Mouse (Mus musculus) megakaryocyte, embryonic 14.5 days (primary cell): ENCODE measurements around the gene Crispld2. TPM values are rescaled to one million over a fixed set of nuclear protein-coding genes. Genes with fewer than 3 reads are reported as not detected.

ENCODE experiments used
- H3K27me3 ChIP-seq: replicated peaks from 2 replicates; pipeline ENCODE3; 2012; ENCODE audit warnings: inconsistent platforms
- H3K36me3 ChIP-seq: replicated peaks from 2 replicates; pipeline ENCODE3; 2012; ENCODE audit warnings: low read length, inconsistent platforms, mixed read lengths
- H3K4me1 ChIP-seq: 2 replicates; pipeline ENCODE4 v1.6.1; 2012; ENCODE audit warnings: inconsistent platforms
- H3K4me3 ChIP-seq: replicated peaks from 2 replicates; pipeline ENCODE3; 2012; ENCODE audit warnings: moderate library complexity, mild to moderate bottlenecking, inconsistent platforms
- H3K9me3 ChIP-seq: 2 replicates; pipeline ENCODE4 v1.6.1; 2012; ENCODE audit warnings: inconsistent platforms
- FLI1 ChIP-seq: IDR thresholded peaks from 2 replicates; pipeline ENCODE4 v1.6.1; 2012; ENCODE audit warnings: low read length, inconsistent platforms, mixed read lengths
- GATA1 ChIP-seq: IDR thresholded peaks from 3 replicates; pipeline ENCODE4 v1.6.1; 2012; ENCODE audit warnings: mixed read lengths, low read length, inconsistent platforms, borderline replicate concordance
- polyA plus RNA-seq: library from polyadenylated mRNA; stranded (reverse); fragments of >175 nt; gene quantifications from 2 replicates; pipeline ENCODE4 v1.2.3, GENCODE M21; 2012; ENCODE audit warnings: low replicate concordance; ENCODE audit not compliant: insufficient read depth

The Crispld2 gene
- polyA plus RNA-seq, 1 experiment: 0.83 TPM

DNA sequence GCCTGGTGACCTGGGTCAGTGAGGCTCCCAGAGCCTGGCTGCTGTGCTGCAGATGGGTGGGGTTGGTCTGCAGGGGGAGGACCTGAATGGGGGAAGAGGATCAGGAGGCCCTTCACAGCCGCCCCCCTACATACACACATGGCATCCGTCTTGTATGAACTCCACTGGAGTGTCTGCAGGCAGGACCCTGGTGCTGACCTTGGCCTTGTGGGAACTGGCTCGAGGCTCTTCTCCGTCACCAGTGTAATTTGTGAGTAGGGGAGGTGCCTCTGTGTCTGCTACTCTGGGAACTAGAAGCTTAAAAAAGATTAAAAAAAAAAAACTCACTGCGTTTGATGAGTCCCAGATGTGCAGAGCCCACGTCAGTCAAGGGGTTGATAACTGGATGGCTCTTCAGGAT is 2.3 kb downstream of the Crispld2 start:
- TF ChIP-seq FLI1 (no peak), GATA1 (no peak)
- H3K9me3 ChIP-seq: no peaks in the 10 kb centered on the region
- H3K36me3 ChIP-seq: no peaks in the 10 kb centered on the region
- H3K27me3 ChIP-seq: peaks cover 84% of the 10 kb centered on the region
- H3K4me1 ChIP-seq: peaks cover 9% of the 10 kb centered on the region; the same call in 1 of the 2 replicates
- no peak overlapping the region for H3K4me3 ChIP-seq

DNA sequence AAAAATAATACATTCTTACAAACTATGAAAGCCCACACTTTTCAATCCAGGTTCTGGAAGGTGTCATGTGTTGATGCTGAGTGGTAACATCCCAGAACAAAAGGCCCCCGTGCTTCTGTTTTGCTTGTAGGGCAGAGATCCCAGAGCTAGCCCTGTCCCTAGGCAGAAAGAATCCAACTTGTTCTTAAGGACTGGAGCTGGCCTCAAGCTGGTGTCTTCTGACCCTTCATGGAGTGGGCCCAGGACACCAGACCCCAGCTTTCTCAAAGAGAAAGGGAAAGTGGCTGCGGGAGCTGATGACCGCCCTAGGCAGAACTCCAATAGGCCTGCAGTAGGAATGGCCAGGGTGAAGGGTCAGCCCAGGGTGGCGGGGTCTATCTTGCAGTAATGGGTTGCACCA is 5.0 kb downstream of the Crispld2 start:
- no peak for TF ChIP-seq GATA1
- TF ChIP-seq FLI1: no peak
- Histone ChIP-seq H3K4me1 (peaks cover 6% of the 10 kb centered on the region; the same call in 1 of the 2 replicates), H3K27me3 (peaks cover 69% of the 10 kb centered on the region), H3K9me3 (no peaks in the 10 kb centered on the region), H3K4me3 (no peak overlapping the region), H3K36me3 (no peaks in the 10 kb centered on the region)

DNA sequence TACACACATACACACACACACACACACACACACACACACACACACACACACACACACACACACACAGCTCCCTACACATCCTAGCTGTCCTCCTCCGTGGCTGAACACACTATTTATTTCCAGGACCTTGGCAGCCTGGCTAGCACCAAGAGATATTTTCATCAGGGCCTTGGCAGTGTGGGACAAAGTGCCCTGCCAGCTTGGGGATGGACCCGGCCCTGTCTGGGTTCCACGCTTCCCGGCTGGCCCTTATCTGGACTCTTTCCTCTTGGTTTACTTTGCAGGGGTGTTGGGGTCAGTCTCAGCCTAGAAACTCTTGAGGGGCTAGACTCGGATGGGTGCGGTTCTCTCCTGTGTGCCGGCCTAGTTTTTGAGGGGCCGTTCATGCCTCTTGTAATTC is 8.2 kb downstream of the Crispld2 start:
- Histone ChIP-seq H3K9me3 (no peaks in the 10 kb centered on the region), H3K4me3 (no peak overlapping the region), H3K4me1 (no peaks in the 10 kb centered on the region), H3K27me3 (peaks cover 63% of the 10 kb centered on the region), H3K36me3 (no peaks in the 10 kb centered on the region)
- TF ChIP-seq FLI1: no peak
- TF ChIP-seq GATA1: no peak

DNA sequence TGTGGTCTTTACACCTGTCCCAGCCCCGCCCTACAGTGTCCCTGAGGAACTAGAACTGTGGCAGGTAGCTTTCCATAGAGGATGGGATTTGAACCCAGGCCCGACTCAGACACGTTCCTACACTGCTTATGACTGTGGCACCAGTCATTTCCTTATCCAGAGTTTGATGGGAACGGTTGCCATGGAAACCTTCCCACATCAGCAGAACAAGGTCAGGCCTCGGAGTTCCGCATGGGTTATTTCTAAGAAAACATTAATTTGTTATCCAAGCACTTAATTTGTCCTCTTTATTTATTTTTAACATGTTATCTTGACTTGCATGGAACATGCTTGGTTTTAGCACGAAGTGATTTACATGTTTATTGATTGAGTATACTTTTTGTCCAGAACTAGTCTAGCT is 9.5 kb downstream of the Crispld2 start:
- H3K4me3 ChIP-seq: no peak overlapping the region
- TF ChIP-seq FLI1: no peak
- TF ChIP-seq GATA1: no peak
- no peaks in the 10 kb centered on the region for H3K36me3 ChIP-seq
- no peaks in the 10 kb centered on the region for H3K9me3 ChIP-seq
- no peaks in the 10 kb centered on the region for H3K4me1 ChIP-seq
- peaks cover 64% of the 10 kb centered on the region for H3K27me3 ChIP-seq

DNA sequence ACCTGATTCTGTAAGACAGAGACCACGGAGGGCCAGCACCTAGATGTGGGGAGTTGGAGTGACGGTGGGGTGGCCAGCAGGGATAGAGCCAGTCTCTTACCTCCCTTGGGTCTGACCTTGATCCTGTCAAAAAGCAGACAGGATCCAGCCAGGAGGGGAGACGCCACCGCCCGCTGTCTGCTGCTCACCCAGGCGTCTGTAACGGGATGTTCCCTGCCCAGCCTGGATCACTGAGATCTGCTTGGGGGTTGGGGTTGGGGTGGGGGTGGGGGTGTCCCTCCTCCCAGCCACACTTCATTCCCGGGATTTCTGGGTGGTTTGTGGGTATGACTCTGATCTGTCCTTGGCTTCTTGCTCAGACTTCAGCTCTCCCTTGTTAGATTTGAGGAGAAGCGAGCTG is 10.1 kb downstream of the Crispld2 start:
- peaks cover 66% of the 10 kb centered on the region for H3K27me3 ChIP-seq
- TF ChIP-seq FLI1: no peak
- TF ChIP-seq GATA1: no peak

DNA sequence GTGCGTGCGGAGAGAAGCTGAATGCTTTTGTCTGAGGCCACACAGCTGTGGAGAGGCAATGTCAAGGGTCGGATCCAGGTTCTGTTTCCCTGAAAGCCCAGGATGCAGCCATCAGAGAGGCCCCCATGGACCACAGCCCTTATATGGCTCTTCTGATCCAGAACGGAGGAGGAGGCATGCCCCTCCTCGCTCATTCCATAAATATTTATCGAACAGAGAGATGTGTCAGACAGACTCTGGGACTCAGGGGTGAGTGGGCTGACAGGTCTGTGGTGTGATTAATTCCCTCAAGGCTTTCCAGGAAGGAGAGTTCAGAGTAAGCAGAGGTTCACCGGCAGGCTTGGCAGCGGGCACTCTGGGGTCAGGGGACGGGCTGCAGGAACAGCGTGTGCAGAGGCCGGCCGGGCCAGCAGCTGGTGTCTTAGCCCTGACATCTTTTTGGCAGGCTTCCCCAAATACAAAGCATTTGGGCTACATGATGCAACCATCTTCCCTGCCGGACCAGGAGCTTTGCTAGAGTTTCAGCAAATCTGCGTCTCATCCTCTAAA is 12.0 kb downstream of the Crispld2 start:
- Histone ChIP-seq H3K36me3 (no peaks in the 10 kb centered on the region), H3K4me3 (no peak overlapping the region), H3K9me3 (no peaks in the 10 kb centered on the region), H3K4me1 (no peaks in the 10 kb centered on the region), H3K27me3 (peaks cover 59% of the 10 kb centered on the region)
- TF ChIP-seq GATA1 (no peak), FLI1 (no peak)

More for the DNA sequence above, 10.1 kb downstream of the Crispld2 start:
- no peaks in the 10 kb centered on the region for H3K4me1 ChIP-seq
- no peaks in the 10 kb centered on the region for H3K9me3 ChIP-seq
- H3K4me3 ChIP-seq: no peak overlapping the region
- H3K36me3 ChIP-seq: no peaks in the 10 kb centered on the region

DNA sequence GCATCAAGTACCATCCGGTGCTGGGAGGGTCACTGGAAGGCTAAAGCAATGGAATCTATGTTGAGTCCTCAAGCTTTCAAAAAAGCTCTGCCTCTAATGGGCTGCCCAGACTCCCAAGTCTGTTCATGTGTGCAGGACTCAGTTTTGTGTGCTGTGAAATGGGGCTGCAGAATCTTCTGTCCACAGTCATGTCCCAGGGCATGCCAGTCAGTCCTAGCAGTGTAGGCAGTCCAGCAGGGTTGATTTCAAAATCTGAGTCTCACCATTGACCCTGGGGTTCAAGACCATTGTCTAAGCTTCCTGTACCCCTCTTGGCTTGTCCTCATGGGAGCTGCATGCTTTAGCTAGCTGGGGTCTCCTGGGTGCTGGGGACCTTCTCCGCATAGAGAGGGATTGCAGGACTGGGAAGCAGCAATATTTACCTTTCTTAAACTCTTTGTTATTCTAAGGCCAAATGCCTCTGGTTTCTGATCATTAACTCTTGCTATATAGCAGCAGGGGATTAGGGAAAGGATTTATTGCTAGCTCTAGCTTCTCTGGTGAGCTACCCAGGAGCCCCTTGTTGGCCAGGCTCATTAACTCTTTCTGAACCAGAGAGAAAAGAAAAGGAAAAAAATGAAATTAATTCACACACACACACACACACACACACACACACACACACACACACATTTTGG is 12.6 kb downstream of the Crispld2 start:
- TF ChIP-seq FLI1 (no peak), GATA1 (no peak)
- Histone ChIP-seq H3K27me3 (peaks cover 64% of the 10 kb centered on the region), H3K4me1 (no peaks in the 10 kb centered on the region), H3K9me3 (no peaks in the 10 kb centered on the region), H3K4me3 (no peak overlapping the region), H3K36me3 (no peaks in the 10 kb centered on the region)

DNA sequence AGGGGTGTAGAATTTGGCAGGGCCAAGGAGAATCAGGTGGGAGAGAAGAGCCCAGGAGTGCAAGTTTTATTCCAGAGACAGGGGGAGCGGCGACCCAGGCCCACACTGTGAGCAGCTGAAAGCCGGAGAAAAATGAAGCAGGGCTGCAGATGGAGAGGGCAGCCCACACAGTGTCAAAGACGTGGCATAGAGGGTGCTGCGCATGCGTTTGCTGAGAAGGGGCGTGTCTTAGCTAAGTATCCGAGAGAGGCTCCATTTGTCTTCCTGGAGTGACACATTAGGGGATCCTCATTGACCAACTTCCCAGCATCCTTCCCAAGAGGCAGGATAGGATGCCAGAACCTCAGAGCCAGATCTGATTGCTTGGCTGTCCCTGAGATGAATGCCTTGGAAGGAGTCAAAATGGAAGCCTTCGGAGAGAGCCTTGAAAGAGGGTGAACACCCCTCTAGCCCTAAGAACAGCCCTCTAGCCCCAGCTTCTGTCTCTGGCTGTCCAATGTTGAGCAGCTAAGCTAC is 14.5 kb downstream of the Crispld2 start:
- no peaks in the 10 kb centered on the region for H3K9me3 ChIP-seq
- H3K36me3 ChIP-seq: no peaks in the 10 kb centered on the region
- no peaks in the 10 kb centered on the region for H3K4me1 ChIP-seq
- no peak overlapping the region for H3K4me3 ChIP-seq
- no peak for TF ChIP-seq FLI1
- no peak for TF ChIP-seq GATA1
- peaks cover 69% of the 10 kb centered on the region for H3K27me3 ChIP-seq

DNA sequence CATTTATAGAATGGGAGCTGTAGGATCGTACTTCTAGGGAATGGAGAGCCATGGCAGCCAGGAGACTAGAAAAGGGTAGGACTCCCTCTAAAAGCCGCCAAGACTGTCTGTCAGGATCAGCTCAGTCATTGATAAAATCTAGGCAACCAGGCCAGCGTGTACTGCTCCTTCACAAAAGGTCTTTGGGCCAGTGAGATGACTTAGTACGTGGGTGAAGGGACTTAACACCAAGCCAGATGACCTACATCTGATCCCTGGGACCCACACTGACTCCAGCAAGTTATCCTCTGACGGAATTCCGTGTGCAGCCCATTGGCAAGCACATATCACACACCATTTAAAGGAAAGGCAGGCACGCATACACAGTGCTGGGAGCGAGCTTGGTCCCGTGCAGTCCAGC is 14.9 kb downstream of the Crispld2 start:
- Histone ChIP-seq H3K4me1 (no peaks in the 10 kb centered on the region), H3K36me3 (no peaks in the 10 kb centered on the region), H3K4me3 (no peak overlapping the region), H3K9me3 (no peaks in the 10 kb centered on the region), H3K27me3 (peaks cover 73% of the 10 kb centered on the region)
- no peak for TF ChIP-seq GATA1
- TF ChIP-seq FLI1: no peak

DNA sequence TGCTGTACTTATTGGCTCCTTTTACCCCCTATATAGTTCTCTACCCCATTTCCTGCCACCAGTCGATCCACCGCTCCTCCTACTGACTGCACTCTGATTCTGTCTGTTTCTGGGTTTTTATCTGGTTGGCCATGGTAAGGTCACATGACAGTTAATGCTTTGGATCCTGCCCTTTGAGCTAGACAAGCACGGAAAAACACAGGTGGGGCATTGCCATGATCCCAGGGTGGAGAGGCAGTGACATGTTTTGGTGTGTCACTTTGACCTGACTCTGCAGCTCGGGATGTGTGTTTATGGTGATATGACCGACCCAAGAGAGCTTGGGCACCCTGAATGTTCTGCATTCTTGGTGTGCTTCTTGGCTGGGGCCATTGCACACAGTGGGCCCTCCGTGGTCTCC is 17.0 kb downstream of the Crispld2 start:
- H3K4me3 ChIP-seq: no peak overlapping the region
- peaks cover 6% of the 10 kb centered on the region for H3K4me1 ChIP-seq
- peaks cover 73% of the 10 kb centered on the region for H3K27me3 ChIP-seq
- H3K36me3 ChIP-seq: no peaks in the 10 kb centered on the region
- no peaks in the 10 kb centered on the region for H3K9me3 ChIP-seq
- TF ChIP-seq FLI1 (no peak), GATA1 (no peak)
